Mouse (Mus musculus) MEL-GATA-1-ER (cell line): ENCODE data around the gene Foxr1.
"Not testable (repeated sequence)": the region's sequence is repeated elsewhere in the genome, so short reads cannot be mapped to it uniquely, and the experiment has no call there.

Experiments
- DNase-seq: peaks from one replicate; pipeline ENCODE4 v3.0.0-alpha.2; 2012; ENCODE audit warnings: low read depth; ENCODE audit errors: extremely low read depth

Foxr1 gene

GRCm38 (mm10) chr9:44417156-44417891, 23.6 kb downstream of the Foxr1 start:
- DNase-seq: no peak

GRCm38 (mm10) chr9:44412781-44413180, 28.2 kb downstream of the Foxr1 start:
- no peak for DNase-seq

GRCm38 (mm10) chr9:44412306-44412705, 28.6 kb downstream of the Foxr1 start:
- no peak for DNase-seq

- DNase-seq: no peak
Observed at GRCm38 (mm10) chr9:44411601-44412130, 29.3 kb downstream of the Foxr1 start.

- no peak for DNase-seq
Observed at GRCm38 (mm10) chr9:44410647-44411336, 30.1 kb downstream of the Foxr1 start.

- not testable (repeated sequence) for DNase-seq
Observed at GRCm38 (mm10) chr9:44408693-44409092, 32.2 kb downstream of the Foxr1 start.

GRCm38 (mm10) chr9:44407752-44408097, 33.2 kb downstream of the Foxr1 start:
- DNase-seq: no peak

- DNase-seq: peak; percentile 81
Observed at GRCm38 (mm10) chr9:44406906-44407751, 33.8 kb downstream of the Foxr1 start, which contains the start of the genes Rps25 and Trappc4. TSS of gene Rps25 (plus strand) at chr9:44407139. TSS of gene Trappc4 (minus strand) at chr9:44407600.

- no peak for DNase-seq
Observed at GRCm38 (mm10) chr9:44405011-44405410, 35.9 kb downstream of the Foxr1 start.

- DNase-seq: no peak
Observed at GRCm38 (mm10) chr9:44401081-44401480, 39.9 kb downstream of the Foxr1 start.

GRCm38 (mm10) chr9:44399795-44400114, 41.2 kb downstream of the Foxr1 start:
- no peak for DNase-seq

- no peak for DNase-seq
Observed at GRCm38 (mm10) chr9:44399114-44399794, 41.7 kb downstream of the Foxr1 start.

- no peak for DNase-seq
Observed at GRCm38 (mm10) chr9:44398551-44398950, 42.4 kb downstream of the Foxr1 start.

- no peak for DNase-seq
Observed at GRCm38 (mm10) chr9:44398087-44398486, 42.8 kb downstream of the Foxr1 start.

GRCm38 (mm10) chr9:44396684-44397411, 44.1 kb downstream of the Foxr1 start, which contains the start of gene Slc37a4:
TSS of gene Slc37a4 (plus strand) at chr9:44396852.
- peak; percentile 98 for DNase-seq

- DNase-seq: peak; percentile 18
Observed at GRCm38 (mm10) chr9:44391466-44391865, 49.5 kb downstream of the Foxr1 start.

- peak; percentile 17 for DNase-seq
Observed at GRCm38 (mm10) chr9:44389273-44389672, 51.7 kb downstream of the Foxr1 start.

- no peak for DNase-seq
Observed at GRCm38 (mm10) chr9:44387221-44387620, 53.7 kb downstream of the Foxr1 start.

GRCm38 (mm10) chr9:44384596-44384995, 56.3 kb downstream of the Foxr1 start:
- no peak for DNase-seq
